ENCODE assay signal across 8 mouse cellular contexts in the genomic region with DNA sequence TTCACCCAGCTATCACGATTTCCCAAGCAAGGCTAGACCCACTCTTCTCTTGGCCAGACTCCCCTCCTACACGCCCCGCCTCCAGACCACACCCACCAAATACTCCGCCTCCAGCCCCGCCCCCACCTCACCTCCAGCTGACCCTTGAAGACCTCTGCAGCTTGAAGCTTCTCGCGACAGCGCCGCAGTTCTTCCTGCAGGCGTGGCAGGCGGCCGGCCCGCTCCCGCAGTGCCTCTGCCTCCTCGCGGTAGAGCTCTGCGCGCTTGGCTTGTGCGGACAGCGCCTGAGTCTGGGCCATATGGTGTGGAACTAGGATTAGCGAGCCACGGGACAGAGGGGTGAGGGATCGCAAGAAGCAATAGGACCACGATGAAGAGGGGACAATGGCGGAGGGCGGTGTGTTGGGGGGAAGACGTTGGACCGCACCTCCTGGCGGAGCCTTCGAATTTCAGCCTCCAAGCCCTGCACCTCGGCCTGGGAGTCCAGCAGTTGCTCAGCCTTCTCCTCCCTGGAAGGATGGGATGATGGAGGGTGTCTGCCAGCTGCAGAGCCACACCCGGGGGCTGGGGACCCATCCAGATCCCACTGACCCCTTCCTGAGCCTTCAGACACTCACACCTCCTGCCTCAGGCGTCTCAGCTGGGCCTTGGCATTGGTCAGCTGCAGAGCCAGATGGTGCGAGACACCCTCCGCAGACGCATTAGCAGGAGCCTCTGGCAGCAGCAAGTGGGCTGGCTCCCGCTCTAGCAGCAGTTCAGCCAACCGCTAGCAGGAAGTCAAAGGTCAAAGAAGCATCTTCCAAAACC. TPM values are rescaled to one million over a fixed set of nuclear protein-coding genes. Genes with fewer than 3 reads are reported as not detected.
DNase-seq lines count a peak whose midpoint lies in the region; ATAC-seq and TF ChIP-seq lines count a peak whose summit lies in the region.

No protein-coding gene starts in this region.

- peaks cover 91% of the 10 kb centered on the region for H3K4me1 ChIP-seq in G1E (ENCODE audit: insufficient read depth, low read depth, low read length)
- peaks cover 11% of the 10 kb centered on the region for H3K4me1 ChIP-seq in intestine, postnatal 0 days (replicated peaks; ENCODE audit: control insufficient read depth, insufficient read depth, low read length)

- DNase-seq in G1E (ENCODE audit: low spot score) (peak; percentile 36), adipocyte (ENCODE audit: low spot score) (no peak)
- DNase-seq in cerebellum, adult 18-20 months: peak; percentile 61 to 65
- DNase-seq in forelimb bud, embryonic 11.5 days (ENCODE audit: low read depth, low spot score): peak; percentile 60
- peak; percentile 49 for DNase-seq in lung, postnatal 36 days
- DNase-seq in yolk sac, embryonic 10.5 days (ENCODE audit: low spot score): peak; percentile 87
- DNase-seq in adrenal gland, postnatal 25 days: no peak

- no peaks in the 10 kb centered on the region for H3K9me3 ChIP-seq in G1E (replicated peaks)
- H3K9me3 ChIP-seq in intestine, postnatal 0 days (ENCODE audit: control insufficient read depth): no peaks in the 10 kb centered on the region

- peaks cover 74% of the 10 kb centered on the region for H3K36me3 ChIP-seq in G1E (replicated peaks)
- H3K36me3 ChIP-seq in intestine, postnatal 0 days (ENCODE audit: control insufficient read depth, insufficient read depth): no peaks in the 10 kb centered on the region

- H3K27ac ChIP-seq in intestine, postnatal 0 days (ENCODE audit: low read depth, low read length): no peak overlapping the region

- H3K27me3 ChIP-seq in G1E (ENCODE audit: insufficient read depth, low read length): no peaks in the 10 kb centered on the region
- 0 out of 2 replicates have a peak, but pooled peaks cover 4% of the 10 kb centered on the region for H3K27me3 ChIP-seq in intestine, postnatal 0 days (replicated peaks; ENCODE audit: control insufficient read depth, insufficient read depth, low read length)

- WGBS in intestine, postnatal 0 days: 14% methylated on average over 37 of the region's 38 CpGs

- TF ChIP-seq CTCF in G1E (IDR thresholded peaks at IDR 0.05; ENCODE audit: low read depth, low read length): no peak
- peak; percentile 69 for TF ChIP-seq CTCF in intestine, postnatal 0 days (IDR thresholded peaks at IDR 0.05; ENCODE audit: low read depth)

- peak overlapping the region; percentile 62 for H3K4me2 ChIP-seq in intestine, postnatal 0 days (replicated peaks; ENCODE audit: low read depth)

- no peak for ATAC-seq in G1E (ENCODE audit: extremely low read depth, insufficient number of reproducible peaks, low FRiP score, poor library complexity, severe bottlenecking)
- peak; percentile 52 for ATAC-seq in intestine, postnatal 0 days

- peak overlapping the region; percentile 66; the same call in 1 of the 2 replicates for H3K4me3 ChIP-seq in G1E (ENCODE audit: low read depth, low read length)
- H3K4me3 ChIP-seq in intestine, postnatal 0 days (ENCODE audit: low read depth, low read length): peak overlapping the region; percentile 11; the same call in 1 of the 2 replicates

- H3K9ac ChIP-seq in intestine, postnatal 0 days (ENCODE audit: low read depth, low read length): peak overlapping the region; percentile 31; the same call in 1 of the 2 replicates

RNA-seq across cellular contexts. Expression of a gene that starts 2.6 kb away (rescaled TPM):
- 14.6 and 18.8 TPM in 2 replicates for total RNA-seq in G1E (2014; fragmentation: Nextera tagmentation)
- total RNA-seq in G1E (2017): 54.3 and 65.7 TPM in 2 replicates
- polyA plus RNA-seq in G1E (2012): 102 and 124 TPM in 2 replicates
- 1.4 and 1.7 TPM in 2 replicates for polyA plus RNA-seq in intestine, postnatal 0 days (2015; fragmentation: Nextera tagmentation; extraction: Ambion mirVana)
- 0.62 and 1.1 TPM in 2 replicates for total RNA-seq in adrenal gland, postnatal 25 days (2021)

RNA-seq across cellular contexts. Expression of a gene that starts 15.0 kb away (rescaled TPM):
- 3.6 and 9.6 TPM in 2 replicates for total RNA-seq in G1E (2014; fragmentation: Nextera tagmentation)
- total RNA-seq in G1E (2017): 7.2 and 9.8 TPM in 2 replicates
- polyA plus RNA-seq in G1E (2012): 29.5 and 37.6 TPM in 2 replicates
- 15.7 and 16.7 TPM in 2 replicates for polyA plus RNA-seq in intestine, postnatal 0 days (2015; fragmentation: Nextera tagmentation; extraction: Ambion mirVana)
- 25.9 and 38.6 TPM in 2 replicates for total RNA-seq in adrenal gland, postnatal 25 days (2021)

RNA-seq across cellular contexts. Expression of a gene that starts 54.1 kb away (rescaled TPM):
- total RNA-seq in G1E (2014; fragmentation: Nextera tagmentation): 191 and 244 TPM in 2 replicates
- 286 and 298 TPM in 2 replicates for total RNA-seq in G1E (2017)
- polyA plus RNA-seq in G1E (2012): 261 and 287 TPM in 2 replicates
- polyA plus RNA-seq in intestine, postnatal 0 days (2015; fragmentation: Nextera tagmentation; extraction: Ambion mirVana): 52.0 and 54.4 TPM in 2 replicates
- total RNA-seq in adrenal gland, postnatal 25 days (2021): 95.2 and 108 TPM in 2 replicates

RNA-seq across cellular contexts. Expression of a gene that starts 54.5 kb away (rescaled TPM):
- total RNA-seq in G1E (2014; fragmentation: Nextera tagmentation): 53.7 and 59.2 TPM in 2 replicates
- 210 and 225 TPM in 2 replicates for total RNA-seq in G1E (2017)
- polyA plus RNA-seq in G1E (2012): 208 and 211 TPM in 2 replicates
- polyA plus RNA-seq in intestine, postnatal 0 days (2015; fragmentation: Nextera tagmentation; extraction: Ambion mirVana): 910 and 912 TPM in 2 replicates
- 196 and 278 TPM in 2 replicates for total RNA-seq in adrenal gland, postnatal 25 days (2021)

Comparison
In these comparisons a context has a peak if more than half of its experiments do, and no peak if none do; other contexts are left out.
1. DNase-seq: peak in G1E (single experiment), cerebellum, adult 18-20 months (2 of 2), forelimb bud, embryonic 11.5 days (single experiment), lung, postnatal 36 days (single experiment) and yolk sac, embryonic 10.5 days (single experiment); none in adipocyte (single experiment) and adrenal gland, postnatal 25 days (single experiment).